Mouse (Mus musculus): ENCODE measurements at regions not wholly inside any gene's neighbourhood (a gene's known extent, or its start where the extent isn't known, plus 50 kb on each side); places are given as distances from the start of the nearest gene placed in this dataset.

- TF ChIP-seq POLR2A (IDR thresholded peaks at IDR 0.05; ENCODE audit: low read depth, low read length) (no peak), CTCF (IDR thresholded peaks at IDR 0.05; ENCODE audit: extremely low read depth, insufficient read length, insufficient replicate concordance, low read depth, low read length) (no peak)
Measured at GRCm38 (mm10) chr1:76637268-76638009, 877.4 kb downstream of the Epha4 start.
